Mouse (Mus musculus) left cerebral cortex, adult 18-20 months (tissue): ENCODE data around the gene Galnt6. TPM values are rescaled to one million over a fixed set of nuclear protein-coding genes. Genes with fewer than 3 reads are reported as not detected.
"Not testable (repeated sequence)": the region's sequence is repeated elsewhere in the genome, so short reads cannot be mapped to it uniquely, and the experiment has no call there.

Experiments
- DNase-seq, 2 experiments: peaks; one replicate each; pipeline ENCODE4 v3.0.0; 2021 to 2022; ENCODE audit warnings: low spot score in 2 of 2, mixed read lengths in 1 of 2
- long read RNA-seq, 2 experiments: library from polyadenylated mRNA; stranded (forward); transcript quantifications; one replicate each; pipeline ENCODE4 v2.0.0; 2021
- total RNA-seq, 2 experiments: library from RNA; stranded (reverse); gene quantifications; 2 replicates each; pipeline ENCODE4 v1.2.3; 2021

The Galnt6 gene
- 1 to 10 TPM; 5.7 to 6.7 TPM for total RNA-seq
- long read RNA-seq, experiment 1, transcript Galnt6-201 (12 exons, 3,798 nt): major isoform, 8 of 11 reads
- long read RNA-seq, experiment 1, partial matches to known transcripts: 0 of 11 reads
- long read RNA-seq, experiment 1, other reads (novel, unspliced or antisense): 1 of 11 reads
- long read RNA-seq, experiment 2, partial matches to known transcripts: 3 of 9 reads
- long read RNA-seq, experiment 2, other reads (novel, unspliced or antisense): 3 of 9 reads

DNA sequence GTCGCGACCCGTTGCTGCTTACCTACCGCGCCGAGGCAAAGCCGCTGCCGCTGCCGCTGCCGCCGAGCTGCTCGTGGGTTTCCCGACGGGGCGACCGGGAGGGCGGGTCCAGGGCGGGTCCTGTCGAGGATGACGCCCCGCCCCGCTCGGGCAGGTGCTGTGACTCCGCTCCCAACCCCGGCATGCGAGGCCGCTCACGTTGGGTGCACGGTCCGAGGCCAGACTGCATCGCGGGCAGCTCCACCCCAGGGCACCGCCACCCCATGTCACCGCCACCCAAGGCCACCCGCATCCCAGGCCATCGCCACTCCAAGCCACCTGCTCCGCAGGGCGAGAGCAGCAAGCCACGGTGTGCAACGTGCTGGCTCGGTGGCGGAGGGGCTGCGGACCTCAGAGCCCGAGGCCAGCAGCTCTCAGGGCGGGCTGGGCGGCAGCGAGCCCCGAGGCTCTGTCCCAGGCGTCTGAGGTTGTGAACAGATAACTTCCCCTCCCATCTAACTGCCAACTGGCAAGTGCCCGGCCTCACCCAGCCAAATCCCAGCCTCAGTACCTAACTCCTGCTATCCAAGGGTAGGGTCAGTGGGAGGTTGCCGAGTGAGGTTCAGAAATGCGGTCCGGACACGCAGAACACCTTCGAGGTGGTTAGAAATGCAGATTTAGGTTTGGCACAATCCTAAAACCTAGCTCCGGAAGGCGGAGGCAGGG is at the start of gene Galnt6:
TSS of gene Galnt6 (minus strand) at position 96 of the 705 bp plus-strand sequence.
- DNase-seq: no peak

DNA sequence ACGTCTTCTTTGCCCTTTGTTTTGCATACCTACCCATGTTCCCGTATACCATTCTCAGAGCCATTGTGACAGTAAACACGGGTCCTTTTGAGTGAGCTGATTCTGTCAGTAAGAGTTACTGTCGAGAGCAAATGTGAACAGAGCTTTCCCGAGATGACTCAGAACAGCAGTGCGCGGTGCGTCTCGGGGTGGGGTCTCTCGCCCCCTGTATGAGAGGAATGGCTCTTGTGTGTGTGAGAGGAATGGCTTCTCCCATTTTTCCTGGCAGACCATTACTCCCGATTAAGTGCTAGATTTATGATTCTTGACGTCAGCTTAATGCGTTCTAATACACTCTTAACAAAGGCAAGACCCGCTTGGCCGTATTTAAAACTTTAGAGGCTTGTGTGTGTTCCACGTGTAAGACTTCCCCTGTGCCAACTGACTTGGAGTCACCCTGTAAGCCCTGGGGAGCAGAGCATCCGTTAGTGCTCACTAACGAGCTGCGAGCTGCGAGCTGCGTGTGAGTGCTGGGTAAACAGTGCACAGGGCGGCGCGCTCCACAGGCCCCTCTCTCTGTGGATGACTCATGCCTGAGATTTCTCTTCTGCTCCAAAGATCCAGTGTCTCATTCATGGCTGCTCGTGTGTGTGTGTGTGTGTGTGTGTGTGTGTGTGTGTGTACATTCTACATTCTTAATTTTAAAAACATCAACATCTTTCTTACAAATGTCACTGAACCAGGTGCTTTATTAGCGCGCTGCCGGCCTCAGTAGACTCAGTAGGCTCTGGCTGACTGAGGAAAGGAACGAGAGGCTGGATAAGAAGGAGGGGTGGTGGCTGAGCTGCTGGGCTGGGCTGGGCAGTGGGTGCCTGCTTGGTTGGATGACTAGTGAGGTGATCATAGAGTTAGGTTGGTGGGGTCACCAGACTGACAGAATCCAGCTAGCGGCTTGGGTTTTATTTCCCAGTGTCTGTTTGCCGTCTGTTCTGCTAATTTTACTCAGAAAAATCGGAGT is 48.1 kb upstream of the Galnt6 start:
- peak; percentile 40 to 62 for DNase-seq

DNA sequence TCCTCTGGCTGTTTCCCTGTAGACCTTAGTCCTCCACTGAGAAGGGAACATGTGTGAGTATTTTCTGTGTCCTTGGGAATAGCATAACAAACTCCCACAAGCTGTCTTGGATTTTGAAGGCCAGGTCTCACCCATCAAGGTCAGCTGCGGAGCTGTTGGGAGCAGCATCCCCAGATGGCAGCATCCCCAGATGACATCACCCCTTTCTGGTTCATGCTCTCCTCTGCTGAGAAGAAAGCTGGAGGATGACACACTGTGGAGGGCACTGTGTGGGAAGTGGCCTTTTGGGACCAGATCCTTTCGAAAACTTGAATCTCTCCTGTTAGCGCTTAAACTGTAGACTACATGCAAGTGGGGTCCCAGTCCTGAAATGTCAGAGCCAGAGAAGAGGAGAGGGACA is 47.2 kb upstream of the Galnt6 start:
- DNase-seq: no peak

DNA sequence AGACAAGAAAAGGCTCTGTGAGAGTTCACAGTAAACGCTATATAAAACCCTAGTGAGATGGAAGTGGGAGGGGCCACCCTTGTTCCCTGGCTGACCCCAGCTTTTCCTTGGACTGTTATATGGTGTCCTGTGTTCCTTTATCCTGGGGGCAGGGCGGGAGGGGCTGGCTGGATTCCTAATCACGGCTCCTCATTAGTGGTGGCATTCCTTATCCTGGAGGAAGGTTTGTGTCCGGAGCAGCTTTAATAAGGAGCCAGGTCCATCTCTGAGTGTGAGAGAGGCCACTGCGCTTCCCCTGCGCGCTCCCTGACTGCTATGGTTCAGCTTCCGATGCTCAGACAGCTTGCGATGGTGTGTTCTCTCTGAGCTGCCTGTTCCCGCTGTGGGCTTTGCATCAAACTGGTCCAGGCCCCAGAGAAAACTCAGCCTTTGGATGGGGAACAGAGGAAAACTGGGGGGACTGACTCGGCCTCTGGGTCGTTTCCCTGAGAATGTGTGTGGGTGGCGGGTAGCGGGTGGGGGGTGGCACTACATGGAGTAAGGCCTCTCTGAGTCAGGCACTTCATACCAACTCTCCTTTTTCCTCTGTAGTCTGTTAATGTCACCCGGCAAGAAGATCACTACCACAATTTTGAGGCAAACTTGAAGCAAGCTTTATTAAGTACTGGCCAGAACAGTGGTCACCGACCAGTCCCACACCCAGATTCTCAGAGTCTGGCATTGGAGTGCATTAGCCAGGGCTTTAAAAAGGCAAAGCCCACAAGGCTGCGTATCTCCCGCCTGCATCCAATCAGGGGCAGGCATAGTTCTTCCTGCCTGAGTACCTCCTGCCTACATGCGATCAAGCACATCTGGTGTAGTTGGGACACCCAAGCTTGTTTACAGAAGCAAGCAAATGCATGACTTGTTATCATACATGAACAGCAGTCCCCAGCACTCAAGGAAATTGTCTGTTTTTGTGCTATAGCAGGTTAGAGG is 46.3 kb upstream of the Galnt6 start:
- no peak for DNase-seq

DNA sequence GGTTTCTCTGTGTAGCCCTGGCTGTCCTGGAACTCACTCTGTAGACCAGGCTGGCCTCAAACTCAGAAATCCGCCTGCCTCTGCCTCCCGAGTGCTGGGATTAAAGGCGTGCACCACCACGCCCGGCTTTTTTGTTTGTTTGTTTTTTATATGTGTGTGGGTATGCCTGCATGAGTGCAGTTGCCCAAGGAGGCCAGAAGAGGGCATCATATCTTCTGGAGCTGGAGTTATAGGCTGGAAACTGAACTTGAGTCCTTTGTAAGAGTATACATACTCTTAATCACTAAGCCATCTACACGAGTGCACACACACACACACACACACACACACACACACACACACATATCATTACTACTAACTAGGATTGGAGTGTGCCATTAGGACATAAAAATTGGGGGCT is 44.7 kb upstream of the Galnt6 start:
- not testable (repeated sequence) for DNase-seq

DNA sequence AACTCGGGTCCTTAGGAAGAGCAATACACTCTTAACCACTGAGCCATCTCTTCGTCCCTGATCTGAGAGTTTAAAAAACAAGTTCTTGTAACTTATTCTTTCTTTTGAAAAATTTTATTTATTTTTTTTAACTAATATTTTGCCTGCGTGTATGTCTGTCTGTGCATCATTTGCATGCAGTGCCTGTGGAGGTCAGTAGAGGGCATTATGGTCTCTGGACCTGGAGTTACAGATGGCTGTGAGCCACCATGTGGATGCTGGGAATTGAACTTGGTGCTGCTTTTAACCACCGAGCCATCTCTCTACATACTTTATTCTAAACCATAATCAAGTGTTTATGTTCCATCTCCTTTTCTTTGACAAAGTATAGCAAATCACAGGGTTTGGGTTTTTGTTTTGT is 43.5 kb upstream of the Galnt6 start:
- no peak for DNase-seq

DNA sequence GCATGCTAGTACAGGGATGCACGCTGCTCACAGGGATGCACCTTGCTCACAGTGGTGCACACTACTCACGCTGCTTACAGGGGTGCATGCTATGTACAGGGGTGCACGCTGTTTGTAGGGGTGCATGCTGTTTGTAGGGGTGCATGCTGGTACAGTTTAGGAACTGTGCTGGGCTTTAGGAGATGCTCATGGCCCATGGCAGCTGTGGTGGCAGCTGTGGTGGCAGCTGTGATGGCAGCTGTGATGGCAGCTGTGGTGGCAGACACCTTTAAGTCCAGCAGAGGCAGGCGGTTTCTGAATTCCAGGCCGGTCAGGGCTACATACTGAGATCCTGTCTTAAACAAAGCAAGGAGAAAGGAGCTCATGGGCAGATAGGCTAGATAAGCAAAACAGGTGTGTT is 41.2 kb upstream of the Galnt6 start:
- DNase-seq: no peak

DNA sequence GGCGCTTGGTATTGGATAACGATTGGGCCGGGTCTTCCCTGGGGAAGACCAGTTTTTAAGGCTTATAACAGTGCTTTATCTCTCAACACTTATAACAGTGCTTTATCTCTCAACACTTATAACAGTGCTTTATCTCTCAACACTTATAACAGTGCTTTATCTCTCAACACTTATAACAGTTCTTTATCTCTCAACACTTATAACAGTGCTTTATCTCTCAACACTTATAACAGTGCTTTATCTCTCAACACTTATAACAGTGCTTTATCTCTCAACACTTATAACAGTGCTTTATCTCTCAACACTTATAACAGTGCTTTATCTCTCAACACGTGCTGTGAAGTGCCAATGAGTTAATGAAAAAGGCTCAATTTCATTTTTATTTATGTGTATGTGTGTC is 39.8 kb upstream of the Galnt6 start:
- not testable (repeated sequence) for DNase-seq

DNA sequence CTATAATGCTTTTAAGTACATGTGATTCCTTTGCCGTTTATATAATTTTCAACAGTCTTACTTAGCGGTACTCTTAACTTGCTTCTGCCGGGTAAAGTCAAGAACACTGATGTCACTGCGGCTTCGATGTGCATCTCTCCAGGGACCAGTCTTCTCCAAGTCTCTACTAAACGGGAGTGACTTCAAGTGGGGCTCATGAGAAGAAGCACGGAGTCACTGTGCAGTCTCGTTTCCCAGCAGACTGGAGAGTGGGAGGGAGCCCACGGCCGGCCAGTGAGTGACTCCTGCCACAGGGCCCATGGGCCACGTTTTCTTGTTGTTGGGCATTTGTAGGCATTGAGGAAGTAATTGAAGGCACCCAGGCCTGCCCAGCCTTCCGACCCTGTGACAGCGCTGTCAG is 38.7 kb upstream of the Galnt6 start:
- DNase-seq: no peak

DNA sequence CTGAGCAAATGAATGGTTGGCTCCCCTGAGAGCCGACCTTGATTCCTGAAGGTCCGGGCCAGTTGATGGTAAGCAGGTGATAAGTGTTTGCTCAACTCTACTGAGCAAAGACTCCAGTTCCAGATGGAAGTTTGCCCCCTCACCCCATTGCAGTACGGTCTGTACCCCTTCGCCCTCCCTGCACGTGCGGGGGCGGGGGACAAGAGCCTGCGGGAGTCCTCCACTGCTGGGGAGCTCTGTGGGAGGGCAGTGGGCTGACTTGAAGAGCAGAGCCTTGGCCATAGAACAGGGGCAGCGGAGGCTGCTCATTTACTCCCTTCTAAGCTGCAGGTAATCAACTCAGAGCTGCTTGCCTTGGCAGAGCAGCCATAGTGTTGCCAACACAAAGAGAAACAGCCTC is 37.6 kb upstream of the Galnt6 start:
- no peak for DNase-seq

DNA sequence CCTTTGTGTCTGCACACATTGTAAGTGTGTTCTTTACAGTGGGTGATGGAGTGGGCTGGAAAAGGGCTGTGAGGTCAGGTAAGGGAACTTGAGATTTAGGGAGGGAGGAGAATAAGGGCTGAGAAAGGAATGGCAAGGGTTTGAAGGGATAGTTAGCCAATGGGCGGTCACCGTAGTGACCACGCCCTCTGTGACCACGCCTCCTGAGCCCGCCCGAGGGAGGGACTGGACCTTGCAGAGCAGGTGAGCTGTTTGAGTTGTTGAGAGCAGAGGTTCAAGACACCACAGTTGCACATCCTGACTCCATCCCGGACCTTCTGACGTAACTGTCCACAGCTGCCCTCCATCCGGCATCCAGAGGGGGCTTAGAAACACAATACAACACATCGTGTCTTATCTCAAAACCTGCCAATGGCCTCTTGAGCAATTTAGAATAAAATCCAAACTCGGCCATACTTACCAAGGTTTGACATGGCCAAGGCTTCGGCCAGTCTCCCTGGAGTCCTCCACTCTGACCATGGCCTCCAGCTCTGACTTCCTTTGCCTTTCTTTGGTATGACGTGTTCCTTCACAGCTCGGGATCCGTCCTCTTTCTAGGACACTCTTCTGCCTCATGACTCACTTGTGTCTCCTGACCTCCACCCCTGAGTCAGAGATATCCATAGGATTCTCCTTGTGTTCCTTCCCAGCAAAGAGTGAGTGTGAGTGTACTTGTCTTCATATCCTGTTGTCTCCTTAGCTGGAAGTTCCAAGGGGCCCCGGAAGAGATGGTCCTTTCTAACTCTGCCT is 35.2 kb upstream of the Galnt6 start:
- DNase-seq: no peak

DNA sequence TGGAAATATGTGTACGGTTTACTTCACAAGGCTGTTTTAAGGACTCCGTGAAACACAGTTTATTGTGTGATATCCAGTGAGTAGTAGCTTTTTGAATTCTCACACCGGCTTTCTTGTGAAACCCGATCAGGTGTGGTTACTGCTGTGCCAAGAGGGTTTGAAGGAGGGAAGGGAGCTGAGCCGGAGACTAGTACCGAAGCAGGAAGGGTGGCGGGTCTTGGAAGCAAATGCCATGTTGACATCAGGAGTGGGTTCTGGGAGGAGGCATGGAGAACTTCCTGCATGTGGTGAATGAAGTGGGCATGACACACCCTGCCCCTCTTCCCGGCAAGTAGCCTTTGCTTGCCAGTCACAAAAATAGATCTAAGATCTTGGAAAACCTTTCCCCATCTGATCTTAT is 33.5 kb upstream of the Galnt6 start:
- no peak for DNase-seq

DNA sequence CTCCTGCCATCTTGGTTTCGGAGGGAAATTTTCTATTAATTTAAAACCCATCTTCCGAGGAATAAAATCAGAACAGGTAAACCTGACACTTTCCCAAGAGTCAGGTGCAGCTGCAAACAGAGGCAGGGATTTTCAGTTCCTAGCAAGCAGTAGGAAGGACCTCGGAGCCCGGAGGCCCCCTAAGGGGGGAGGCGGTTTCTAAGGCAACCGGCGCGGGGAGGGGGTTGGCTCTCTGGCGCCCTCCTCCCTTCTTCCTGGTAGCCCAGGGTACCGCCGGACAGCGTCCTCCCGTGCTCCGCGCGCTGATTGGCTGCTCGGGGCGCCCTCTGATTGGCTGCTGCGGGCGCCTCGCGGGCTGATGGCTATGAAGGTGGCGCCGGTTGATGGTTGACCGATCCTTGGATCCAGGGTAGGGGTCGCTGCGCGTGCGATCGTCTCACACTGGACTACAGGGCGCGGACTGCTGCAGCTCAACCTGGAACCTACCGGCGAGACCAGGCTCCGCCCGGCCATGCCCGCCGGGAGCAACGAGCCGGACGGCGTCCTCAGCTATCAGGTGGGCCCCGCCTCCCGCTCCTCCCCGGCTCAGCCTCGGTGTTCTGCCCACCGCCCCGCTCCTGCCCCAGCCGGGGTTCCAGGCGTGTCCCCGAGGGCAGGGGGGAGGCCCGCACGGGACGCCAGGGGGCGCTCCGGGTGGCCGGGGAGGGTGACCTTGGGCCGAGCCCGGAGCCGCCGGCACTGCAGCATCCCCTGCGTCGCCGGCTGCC is 32.4 kb upstream of the Galnt6 start, which contains the start of gene Slc4a8:
TSS of gene Slc4a8 (plus strand) at position 329 of the 767 bp plus-strand sequence.
- DNase-seq: peak; percentile 93 to 94

DNA sequence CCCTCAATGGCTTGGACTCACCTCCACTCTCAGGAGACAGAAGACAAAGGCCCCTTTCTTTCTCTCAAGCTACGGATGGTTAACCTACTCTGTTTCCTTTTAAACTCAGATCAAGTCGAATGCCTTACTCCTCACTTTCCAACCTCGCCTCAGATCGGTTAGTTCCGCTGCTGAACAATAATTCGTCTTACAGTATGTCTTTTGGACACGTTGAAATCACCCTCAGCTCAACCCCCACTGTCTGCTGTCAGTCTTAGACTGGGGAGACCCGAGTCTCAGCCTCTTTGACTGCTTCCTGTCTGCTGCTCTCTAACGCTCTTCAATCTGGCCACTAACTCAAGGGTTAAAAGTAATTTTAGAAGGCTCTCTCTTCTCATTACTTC is 31.9 kb upstream of the Galnt6 start:
- DNase-seq: no peak

DNA sequence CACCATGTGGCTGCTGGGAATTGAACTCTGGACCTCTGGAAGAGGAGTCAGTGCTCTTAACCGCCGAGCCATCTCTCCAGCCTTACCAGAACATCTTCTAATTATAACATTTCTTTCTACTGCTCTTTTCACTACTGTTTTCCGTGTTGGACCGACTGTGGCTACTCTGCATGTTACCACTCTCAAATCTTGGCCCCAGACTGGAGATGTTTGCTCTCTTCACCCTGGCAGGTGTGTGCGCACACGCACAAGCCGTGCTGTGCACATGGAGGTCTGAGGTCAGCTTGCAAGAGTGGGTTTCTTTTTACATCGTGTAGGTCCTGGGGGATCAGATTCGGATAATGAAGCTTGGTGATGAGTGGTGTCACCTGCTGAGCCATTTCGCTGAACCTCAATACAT is 30.1 kb upstream of the Galnt6 start:
- DNase-seq: no peak

DNA sequence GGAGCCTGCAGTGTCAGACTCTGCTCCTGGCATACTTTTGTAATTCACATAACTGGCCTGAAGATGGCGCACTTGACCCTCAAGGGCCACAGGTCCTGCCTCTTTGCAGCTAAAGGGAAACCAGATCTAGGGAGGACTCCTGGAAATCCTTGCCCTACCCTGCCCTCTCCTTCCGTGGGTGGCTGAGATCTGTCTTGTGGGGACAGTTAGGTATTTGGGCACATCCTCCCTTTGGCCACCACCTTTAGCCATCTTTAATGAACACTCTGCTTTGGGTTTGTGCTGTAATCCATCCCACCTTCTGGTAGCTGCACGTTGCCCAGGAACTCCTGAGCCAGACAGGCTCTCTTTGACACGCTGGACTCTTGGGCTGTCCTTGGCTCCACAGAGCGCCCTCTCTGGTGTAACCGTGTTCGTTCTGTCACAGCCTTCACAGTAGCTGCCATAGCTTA is 28.4 kb upstream of the Galnt6 start:
- DNase-seq: peak; percentile 69 to 77

DNA sequence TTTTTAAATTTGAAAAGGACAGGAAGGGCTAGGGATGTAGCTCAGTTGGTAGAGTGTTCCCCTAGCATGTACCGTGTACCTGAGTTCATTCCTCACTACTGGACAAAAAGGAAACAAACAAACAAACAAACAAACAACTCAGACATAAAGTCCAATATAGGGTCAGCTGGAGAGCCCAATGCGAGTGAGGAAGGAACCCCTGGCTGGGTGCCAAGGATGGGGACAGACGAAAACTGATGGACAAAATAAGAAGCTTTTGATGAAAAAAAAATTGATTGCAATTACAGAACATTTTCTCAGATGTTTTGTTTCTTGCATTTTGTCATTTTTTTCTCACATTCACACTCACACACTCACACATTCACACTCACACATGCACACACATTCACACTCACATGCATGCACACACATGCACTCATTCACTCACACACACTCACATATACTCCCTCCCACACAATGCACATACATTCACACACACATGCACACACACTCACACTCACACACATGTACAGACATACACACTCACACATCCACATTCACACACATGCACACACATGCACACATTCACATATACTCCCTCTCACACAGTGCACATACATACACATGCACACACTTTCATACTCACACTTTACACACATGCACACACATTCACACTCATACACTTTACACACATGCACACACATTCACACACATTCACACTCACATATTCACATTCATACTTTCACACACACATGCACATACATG is 26.9 kb upstream of the Galnt6 start:
- no peak for DNase-seq

DNA sequence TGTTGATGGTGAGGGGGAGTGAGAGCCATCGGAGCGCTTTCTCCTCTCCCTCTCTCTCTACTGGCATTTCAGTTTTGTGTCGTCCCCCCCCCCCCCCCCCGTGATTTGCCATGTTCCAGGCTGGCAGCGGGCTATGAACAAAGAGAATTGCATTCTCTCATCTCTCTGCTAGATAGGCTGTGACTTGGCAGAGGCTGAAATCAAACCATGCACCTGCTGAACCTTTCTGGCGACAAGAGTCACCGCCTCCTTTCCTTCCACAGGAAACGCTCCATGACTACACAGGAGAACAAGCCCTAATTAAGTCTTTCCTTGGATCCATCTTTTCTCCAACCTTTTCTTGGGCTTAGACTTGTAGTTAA is 26.3 kb upstream of the Galnt6 start:
- DNase-seq: no peak
